Mouse (Mus musculus) small intestine, adult 2 months (tissue): ENCODE measurements around the gene Olfr874.

Source experiments
- CTCF ChIP-seq: fragments of 200-500 bp; IDR thresholded peaks from 2 replicates; pipeline ENCODE4 v1.5.1; 2012; ENCODE audit warnings: low read depth, mild to moderate bottlenecking, control low read depth, inconsistent platforms, low read length, moderate library complexity, mixed read lengths; ENCODE audit not compliant: insufficient replicate concordance, insufficient read length; ENCODE audit errors: extremely low read depth
- POLR2A ChIP-seq: fragments of 200-500 bp; IDR thresholded peaks from 2 replicates; pipeline ENCODE4 v1.6.1; 2012; ENCODE audit warnings: low read depth, mild to moderate bottlenecking, control low read depth, inconsistent platforms, low read length, moderate library complexity

DNA sequence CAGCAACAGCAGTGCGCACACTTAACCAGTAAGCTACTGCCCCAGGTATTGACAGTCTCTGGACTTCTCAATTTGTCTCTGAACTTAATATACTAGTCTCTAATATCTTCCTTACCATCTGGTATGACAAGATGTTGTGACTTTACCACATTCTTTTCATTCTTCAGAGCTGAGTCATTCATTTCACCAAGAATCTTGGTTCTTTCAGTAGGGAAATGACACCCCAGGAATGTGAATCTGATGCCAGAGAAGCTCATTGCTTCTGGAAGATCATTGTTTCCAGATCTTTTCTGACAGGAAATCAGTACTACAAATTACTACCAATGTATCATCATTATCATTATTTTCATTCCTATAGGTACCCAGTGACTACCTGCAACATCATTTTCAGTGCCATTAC lies 10.6 kb upstream of the Olfr874 start:
- no peak for TF ChIP-seq POLR2A
- no peak for TF ChIP-seq CTCF
